Mouse (Mus musculus) left cerebral cortex, adult 6 months (tissue): ENCODE results near the gene Dhx16. TPM values are rescaled to one million over a fixed set of nuclear protein-coding genes. Genes with fewer than 3 reads are reported as not detected.

Experiments
- long read RNA-seq, 2 experiments: library from polyadenylated mRNA; unstranded; transcript quantifications; one replicate each; pipeline ENCODE4 v2.0.0; 2019 to 2020
- polyA plus RNA-seq: library from polyadenylated mRNA; unstranded; fragments of <200 nt; fragmentation: Nextera tagmentation; gene quantifications from 2 replicates; pipeline ENCODE4 v1.2.3, GENCODE M21; 2021

The Dhx16 gene
- 9.6 and 13.1 TPM in 2 replicates for polyA plus RNA-seq
- long read RNA-seq, experiment 1, transcript Dhx16-201 (20 exons, 3,351 nt): major isoform, 68 of 87 reads
- long read RNA-seq, experiment 1, partial matches to known transcripts: 6 of 87 reads
- long read RNA-seq, experiment 1, other reads (novel, unspliced or antisense): 13 of 87 reads
- long read RNA-seq, experiment 2, transcript Dhx16-201 (20 exons, 3,351 nt): major isoform, 7 of 17 reads
- long read RNA-seq, experiment 2, partial matches to known transcripts: 8 of 17 reads
- long read RNA-seq, experiment 2, other reads (novel, unspliced or antisense): 2 of 17 reads

DNA sequence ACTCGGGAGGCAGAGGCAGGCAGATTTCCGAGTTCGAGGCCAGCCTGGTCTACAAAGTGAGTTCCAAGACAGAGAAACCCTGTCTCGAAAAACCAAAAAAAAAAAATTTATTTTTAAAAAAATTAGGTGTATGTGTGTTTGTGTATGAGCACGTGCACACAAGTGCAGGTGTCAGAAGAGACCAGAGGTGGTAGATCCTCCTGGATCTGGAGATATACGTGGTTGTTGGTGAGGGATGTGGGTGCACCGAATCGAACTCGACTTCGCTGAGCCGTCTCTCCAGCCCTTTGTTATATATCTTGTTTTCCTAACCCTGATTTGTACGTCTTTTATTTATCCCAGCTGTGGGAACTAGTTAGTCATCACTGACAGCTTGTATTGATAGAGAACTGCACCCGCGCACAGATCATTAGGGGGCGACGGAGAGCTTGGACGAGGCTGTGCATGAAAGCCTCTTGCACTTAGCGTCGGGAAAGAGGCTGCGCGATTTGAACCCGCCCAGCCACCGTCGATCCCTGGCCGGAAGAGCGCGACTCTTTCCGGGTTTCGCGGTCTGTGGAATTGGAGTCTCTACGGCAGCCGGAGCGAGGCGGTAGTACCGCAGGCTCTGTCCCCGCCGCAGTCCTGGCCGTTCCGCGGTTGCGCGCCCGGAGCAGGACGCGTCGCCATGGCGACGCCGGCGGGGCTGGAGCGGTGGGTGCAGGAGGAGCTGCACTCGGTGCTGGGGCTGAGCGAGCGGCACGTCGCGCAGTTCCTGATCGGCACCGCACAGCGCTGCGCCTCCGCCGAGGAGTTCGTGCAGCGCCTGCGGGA is at the start of gene Dhx16:
Dhx16 (plus strand) TSS at position 575 of the 813 bp plus-strand sequence.

DNA sequence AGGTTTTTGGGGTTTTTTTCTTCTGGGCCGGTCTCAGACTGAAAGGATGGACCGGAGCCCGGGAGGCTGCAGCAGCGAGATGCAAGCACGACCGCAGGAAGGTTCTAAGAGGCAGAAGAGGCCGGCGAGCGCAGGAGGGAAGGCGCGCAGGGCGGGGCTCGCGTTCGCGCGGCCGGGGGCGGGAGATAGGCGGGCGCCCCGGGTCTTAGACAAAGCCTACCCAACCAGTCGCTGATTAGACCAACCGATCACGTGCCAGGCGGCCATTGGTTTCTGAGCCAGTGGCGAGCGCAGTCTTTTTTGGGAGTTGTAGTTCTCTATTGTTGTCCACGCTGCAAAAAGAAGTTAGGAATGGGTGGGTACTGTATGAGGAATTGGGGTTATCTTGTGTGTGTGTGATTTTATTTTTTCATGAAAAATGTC is 41.5 kb upstream of the Dhx16 start, which contains the start of gene Tubb5:
Tubb5 (minus strand) TSS at position 185 of the 423 bp plus-strand sequence.

DNA sequence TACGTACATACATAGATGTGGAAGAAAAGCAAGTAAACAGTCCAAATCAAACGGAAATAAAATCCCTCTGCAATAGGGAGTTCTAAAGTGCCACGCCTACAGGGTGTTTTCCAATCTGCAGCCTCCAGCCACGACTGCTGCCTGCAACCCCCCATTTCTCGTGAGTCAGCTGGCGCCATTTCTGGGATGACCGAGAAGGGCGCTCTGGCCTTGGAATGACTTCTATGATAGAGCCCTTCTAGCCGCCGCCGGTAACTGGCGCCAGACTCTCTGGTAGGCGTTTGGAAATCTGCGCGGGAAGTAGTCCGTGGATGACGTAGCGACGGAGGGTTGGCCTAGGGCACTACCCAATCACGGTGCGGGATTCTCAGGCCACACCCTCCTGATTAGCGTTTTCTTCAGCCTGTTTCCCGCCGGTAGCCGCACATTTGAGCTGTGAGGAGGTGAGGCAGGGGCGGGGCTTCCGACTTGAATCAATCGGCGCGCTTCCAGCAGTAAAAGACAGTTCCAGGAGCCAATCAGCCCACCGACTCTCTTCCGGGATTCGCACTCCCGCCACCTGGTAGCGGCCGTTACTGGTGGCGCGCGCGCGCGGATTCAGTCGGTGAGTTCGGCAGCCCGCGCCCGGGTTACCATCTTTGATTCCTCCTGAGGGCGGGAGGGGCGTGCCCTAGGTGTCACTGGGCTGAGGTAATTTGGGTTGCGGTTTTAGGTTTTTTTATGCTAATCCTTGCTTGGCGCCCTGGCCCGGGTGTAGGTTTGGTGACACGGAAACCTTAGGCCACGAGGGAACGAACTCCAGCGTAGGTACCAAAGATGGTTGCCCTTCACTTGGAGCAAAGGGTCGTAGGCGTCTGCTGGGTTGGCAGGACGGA is 38.3 kb upstream of the Dhx16 start, which contains the start of gene Mdc1:
Mdc1 (plus strand) TSS at position 440 of the 875 bp plus-strand sequence.

DNA sequence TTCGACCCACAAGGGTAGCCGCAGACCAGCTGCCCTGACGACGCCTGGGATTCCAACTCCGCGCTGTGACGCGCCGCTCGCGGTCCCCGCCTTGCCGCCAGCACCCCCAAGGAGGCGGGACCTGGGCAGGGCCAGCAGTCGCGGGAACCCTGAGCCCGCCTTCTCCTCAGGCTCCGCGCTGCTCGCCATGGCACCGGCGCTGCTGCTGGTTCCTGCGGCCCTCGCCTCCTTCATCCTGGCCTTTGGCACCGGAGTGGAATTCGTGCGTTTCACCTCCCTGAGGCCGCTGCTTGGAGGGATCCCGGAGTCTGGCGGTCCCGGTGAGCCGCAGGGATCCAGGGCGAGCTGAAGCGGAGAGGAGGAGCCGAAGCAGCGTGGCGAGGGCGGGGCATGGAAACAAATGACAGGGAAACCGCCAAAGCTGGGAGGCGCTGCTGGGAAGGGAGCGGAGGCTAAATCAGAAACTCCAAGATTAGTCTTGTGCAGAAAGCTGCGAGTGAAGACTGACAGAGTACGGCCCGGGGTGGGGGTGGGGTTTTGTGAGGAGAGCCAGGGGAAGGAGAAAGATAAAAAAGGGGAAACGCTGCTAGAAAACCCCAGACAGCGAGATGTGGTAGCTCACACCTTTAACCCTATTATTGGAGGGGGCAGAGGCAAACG is 18.3 kb upstream of the Dhx16 start, which contains the start of gene Nrm:
Nrm (plus strand) TSS at position 121 of the 660 bp plus-strand sequence.

DNA sequence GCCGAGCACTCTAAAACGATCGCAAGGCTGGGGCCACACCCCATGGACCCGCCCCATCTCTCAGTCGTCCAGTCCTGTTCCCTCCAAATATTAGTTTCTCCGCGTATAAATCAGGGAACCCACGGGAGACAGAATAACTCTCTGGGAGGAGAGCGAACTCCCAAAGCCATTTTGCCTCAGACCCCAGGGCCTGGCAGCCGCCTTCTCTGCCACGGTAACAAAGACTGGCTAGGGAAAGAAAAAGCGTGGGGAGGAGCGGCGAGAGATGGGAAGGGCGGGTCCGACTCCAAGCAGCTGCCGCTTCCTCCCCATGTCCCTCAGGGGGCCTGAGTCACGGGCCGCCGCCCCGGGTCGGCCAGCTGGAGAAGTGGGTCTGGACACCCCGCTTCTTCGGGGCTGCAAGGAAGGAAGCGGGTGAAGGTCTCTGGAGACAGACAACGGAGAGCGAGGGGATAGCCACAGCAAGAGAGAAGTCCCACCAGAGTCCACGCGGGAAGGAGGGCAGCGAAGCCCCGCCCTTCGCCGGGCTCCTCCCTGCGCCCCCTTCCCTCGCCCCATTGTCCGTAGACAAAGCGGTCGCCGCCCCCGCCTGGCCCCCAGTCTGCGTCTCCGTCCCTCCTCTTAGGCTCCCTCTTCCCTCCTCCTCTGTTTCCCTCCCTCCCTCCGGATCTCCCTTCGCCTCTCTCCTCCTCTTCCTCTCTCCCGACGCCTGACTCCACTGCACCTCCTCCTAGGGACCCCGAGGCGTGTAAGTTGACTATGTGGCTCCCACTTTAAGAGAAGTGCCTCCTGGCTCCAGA is 13.9 kb upstream of the Dhx16 start, which contains the start of gene Ppp1r18:
Ppp1r18 (plus strand) TSS at position 113 of the 800 bp plus-strand sequence.

DNA sequence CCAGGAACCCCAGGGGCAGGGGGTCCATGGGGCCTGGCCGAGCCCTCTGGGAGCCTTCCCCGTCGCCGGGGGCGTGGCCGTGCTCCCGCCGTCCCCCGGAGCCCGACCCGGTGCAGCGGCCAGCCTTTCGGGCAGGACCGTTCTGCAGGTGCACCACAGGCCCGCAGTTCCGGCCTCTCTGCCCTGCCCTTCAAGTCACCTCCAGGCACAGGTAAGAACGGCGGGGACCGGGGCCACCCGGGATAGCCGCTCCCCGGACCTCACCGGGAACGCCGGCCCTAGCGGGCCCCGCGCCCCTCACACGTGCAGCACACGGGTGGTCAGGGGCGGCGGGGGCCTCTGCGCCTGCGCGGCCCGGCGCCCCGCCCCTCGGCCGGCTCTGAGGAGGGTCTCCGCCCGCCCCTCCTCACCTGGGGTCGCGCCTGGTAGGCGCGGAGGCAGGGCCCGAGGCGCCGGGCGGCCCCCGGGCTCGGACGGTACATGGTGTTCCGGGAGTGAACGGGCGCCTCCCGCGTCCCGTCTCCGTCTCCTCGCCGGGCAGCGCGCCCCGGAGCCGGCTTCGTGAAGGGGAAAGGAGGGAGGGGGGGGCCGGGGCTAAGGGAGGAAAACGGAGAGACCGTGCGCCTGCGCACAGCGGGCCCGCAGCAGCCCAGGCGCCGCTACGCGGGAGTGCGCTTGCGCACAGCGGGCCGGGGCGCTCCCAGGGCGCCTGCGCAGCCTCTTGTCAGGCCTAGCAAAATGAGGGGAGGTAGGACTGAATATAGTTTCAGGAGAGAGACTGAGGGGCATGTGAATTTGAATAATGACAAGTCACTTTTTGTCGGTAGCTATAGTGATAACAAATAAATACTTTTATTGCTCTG is 17.4 kb downstream of the Dhx16 start, which contains the start of gene 2310061I04Rik:
2310061I04Rik (minus strand) TSS at position 651 of the 863 bp plus-strand sequence.

DNA sequence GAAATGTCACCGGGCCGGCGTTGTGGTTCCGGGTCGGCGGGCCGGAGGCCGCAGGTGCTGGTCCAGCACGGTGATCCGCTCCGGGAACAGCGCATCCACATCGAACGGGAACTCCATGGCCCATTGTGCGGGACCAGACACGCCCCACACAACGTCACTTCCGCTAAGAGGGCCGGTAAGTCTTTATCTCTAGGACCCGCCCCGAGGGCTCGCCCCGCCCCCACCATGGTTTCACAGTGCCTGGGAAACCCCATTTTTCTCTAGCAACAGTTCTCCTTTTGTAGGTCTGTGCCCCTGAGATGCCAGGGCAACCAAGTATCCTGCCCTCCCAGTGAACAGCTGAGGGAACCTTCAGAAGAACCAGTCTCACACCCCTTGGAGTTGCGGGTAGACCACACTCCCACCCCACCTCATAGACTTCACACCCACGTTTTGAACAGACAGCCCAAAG is 30.3 kb downstream of the Dhx16 start, which contains the start of gene Atat1:
Atat1 (minus strand) TSS at position 157 of the 451 bp plus-strand sequence.

DNA sequence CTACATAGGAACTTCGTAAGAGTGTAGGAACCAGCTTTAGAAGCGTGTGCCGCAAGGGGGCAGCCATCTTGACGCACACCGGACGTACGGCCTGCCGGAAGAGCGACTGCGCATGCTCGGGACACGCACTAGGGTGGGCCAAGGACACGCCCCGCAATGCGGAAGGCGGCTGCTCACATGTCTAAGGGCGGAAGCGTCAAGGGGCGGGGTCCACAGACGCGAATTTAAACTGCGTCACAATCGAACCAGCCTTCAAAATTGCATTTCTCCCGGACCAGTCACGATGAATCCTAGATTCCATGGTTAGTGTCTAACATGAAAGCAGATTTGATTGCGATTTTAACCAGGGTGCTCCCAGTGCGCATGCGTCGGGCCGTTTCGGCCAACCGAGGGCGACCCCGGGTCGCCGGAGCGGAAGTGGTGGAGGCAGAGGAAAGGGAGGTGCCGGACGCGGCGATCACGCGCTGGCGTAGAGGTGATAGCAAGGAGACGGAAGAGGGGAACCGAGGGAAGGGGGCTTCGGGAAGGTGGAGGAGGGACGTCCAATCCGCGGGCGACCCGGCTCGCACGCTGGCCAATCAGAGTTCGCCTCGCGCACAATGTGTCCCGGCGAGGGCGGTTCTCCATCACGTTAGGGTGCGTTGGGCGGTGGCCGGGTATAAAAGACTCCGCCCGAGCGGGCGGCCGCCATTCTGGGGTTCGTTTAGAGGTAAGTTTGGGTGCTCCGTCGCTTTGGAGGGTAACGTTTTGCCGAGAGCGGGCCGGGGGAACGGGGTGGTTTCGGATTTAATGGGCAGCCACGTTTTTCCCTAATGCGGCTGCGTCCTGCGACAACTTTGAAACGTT is 36.9 kb downstream of the Dhx16 start, which contains the start of the genes Mrps18b and Ppp1r10:
Mrps18b (minus strand) TSS at position 93 of the 846 bp plus-strand sequence.
Ppp1r10 (plus strand) TSS at position 138 of the 846 bp plus-strand sequence.

Other genes with a start within 250 kb of the Dhx16 start
- not detected in 2 replicates for gene Mucl3, start 236.1 kb upstream of the Dhx16 start, polyA plus RNA-seq
- 4.2 and 4.4 TPM in 2 replicates for gene Vars2, start 212.2 kb upstream of the Dhx16 start, polyA plus RNA-seq
- 25.0 and 27.8 TPM in 2 replicates for gene Gtf2h4, start 206.1 kb upstream of the Dhx16 start, polyA plus RNA-seq
- 10.2 and 39.0 TPM in 2 replicates for gene Ddr1, start 175.2 kb upstream of the Dhx16 start, polyA plus RNA-seq
- gene Ier3, start 58.1 kb upstream of the Dhx16 start, polyA plus RNA-seq: 11.2 and 18.9 TPM in 2 replicates
- 142 and 144 TPM in 2 replicates for gene Flot1, start 56.6 kb upstream of the Dhx16 start, polyA plus RNA-seq
- 596 and 663 TPM in 2 replicates for gene Tubb5, start 41.5 kb upstream of the Dhx16 start, polyA plus RNA-seq
- 2.9 and 4.1 TPM in 2 replicates for gene Mdc1, start 38.3 kb upstream of the Dhx16 start, polyA plus RNA-seq
- gene Nrm, start 18.5 kb upstream of the Dhx16 start, polyA plus RNA-seq: 4.0 and 4.1 TPM in 2 replicates
- gene Ppp1r18, start 14.2 kb upstream of the Dhx16 start, polyA plus RNA-seq: 0.97 and 6.2 TPM in 2 replicates
- gene 2310061I04Rik, start 17.6 kb downstream of the Dhx16 start, polyA plus RNA-seq: 59.1 and 90.8 TPM in 2 replicates
- gene Atat1, start 30.3 kb downstream of the Dhx16 start, polyA plus RNA-seq: 34.2 and 50.5 TPM in 2 replicates
- gene Mrps18b, start 36.6 kb downstream of the Dhx16 start, polyA plus RNA-seq: 65.1 and 66.8 TPM in 2 replicates
- gene Ppp1r10, start 36.6 kb downstream of the Dhx16 start, polyA plus RNA-seq: 16.6 and 18.5 TPM in 2 replicates
- 50.2 and 50.3 TPM in 2 replicates for gene Abcf1, start 89.9 kb downstream of the Dhx16 start, polyA plus RNA-seq
- 23.8 and 41.5 TPM in 2 replicates for gene Gnl1, start 100.0 kb downstream of the Dhx16 start, polyA plus RNA-seq
- 12.1 and 12.4 TPM in 2 replicates for gene Prr3, start 100.4 kb downstream of the Dhx16 start, polyA plus RNA-seq
- gene H2-T24, start 140.7 kb downstream of the Dhx16 start, polyA plus RNA-seq: 2.5 and 3.0 TPM in 2 replicates
- gene H2-T23, start 153.0 kb downstream of the Dhx16 start, polyA plus RNA-seq: 24.6 and 34.7 TPM in 2 replicates
- gene H2-T22, start 162.9 kb downstream of the Dhx16 start, polyA plus RNA-seq: 21.2 and 21.4 TPM in 2 replicates
- gene Gm6034, start 163.1 kb downstream of the Dhx16 start, polyA plus RNA-seq: not detected in 2 replicates
- gene Gm11127, start 178.6 kb downstream of the Dhx16 start, polyA plus RNA-seq: not detected in 2 replicates
- gene Gm19684, start 241.9 kb downstream of the Dhx16 start, polyA plus RNA-seq: 0.06 TPM in 1 of 2 replicates, not detected in the other
- not detected in 2 replicates for gene Gm7030, start 249.6 kb downstream of the Dhx16 start, polyA plus RNA-seq